Comparison of ENCODE assay signal across 23 mouse cellular contexts in genomic region chr11:116143468-116143867, GRCm38 (mm10). TPM values are rescaled to one million over a fixed set of nuclear protein-coding genes. Genes with fewer than 3 reads are reported as not detected.
A peak's percentile ranks its signal among the peaks of the same experiment; 100 is the strongest.
DNase-seq lines count a peak whose midpoint lies in the region; ATAC-seq and TF ChIP-seq lines count a peak whose summit lies in the region.
"Had no signal": no experiment of that assay in that cellular context is flagged by ENCODE, and none has a peak within 500 bp of the region (broad histone marks: within the 10 kb centered on the region; RNA-seq: fewer than 3 reads in every experiment).

No protein-coding gene starts in this region.

- no peaks in the 10 kb centered on the region for H3K27me3 ChIP-seq in ES-Bruce4 (ENCODE audit: control insufficient read depth, insufficient read depth, low read length, poor library complexity, severe bottlenecking)
- no peaks in the 10 kb centered on the region for H3K27me3 ChIP-seq in erythroblast, embryonic 14.5 days (ENCODE audit: control insufficient read depth)
- no peaks in the 10 kb centered on the region for H3K27me3 ChIP-seq in liver, embryonic 12.5 days (replicated peaks)
- no peaks in the 10 kb centered on the region for H3K27me3 ChIP-seq in liver, embryonic 16.5 days (ENCODE audit: control insufficient read depth, insufficient read depth, low read depth, low read length)
- H3K27me3 ChIP-seq in midbrain, embryonic 13.5 days = no peaks in the 10 kb centered on the region
- H3K27me3 ChIP-seq: CH12.LX; embryonic facial prominence, embryonic 13.5 days; forebrain, embryonic 15.5 days; heart, embryonic 12.5 days; hindbrain, embryonic 12.5 days; Patski had no signal

- H3K4me1 ChIP-seq in ES-Bruce4 (ENCODE audit: control insufficient read depth, insufficient read depth, low read length) = peaks cover 5% of the 10 kb centered on the region
- peaks cover 66% of the 10 kb centered on the region for H3K4me1 ChIP-seq in erythroblast, embryonic 14.5 days (ENCODE audit: control insufficient read depth)
- H3K4me1 ChIP-seq in liver, embryonic 12.5 days = peaks cover 42% of the 10 kb centered on the region
- H3K4me1 ChIP-seq in liver, embryonic 16.5 days (ENCODE audit: control insufficient read depth, low read depth, low read length) = peaks cover 33% of the 10 kb centered on the region
- H3K4me1 ChIP-seq in midbrain, embryonic 13.5 days (replicated peaks) = peaks cover 5% of the 10 kb centered on the region; the same call in 1 of the 2 replicates
- H3K4me1 ChIP-seq: hindbrain, embryonic 12.5 days had no signal

- 63% methylated on average over 3 of the region's 3 CpGs for WGBS in liver, embryonic 12.5 days (ENCODE audit: insufficient replicate concordance)
- 62% methylated on average over 3 of the region's 3 CpGs for WGBS in liver, embryonic 16.5 days (ENCODE audit: insufficient replicate concordance)
- WGBS in midbrain, embryonic 13.5 days = 91% methylated on average over 3 of the region's 3 CpGs

- no peak for TF ChIP-seq CTCF in ES-Bruce4 (IDR thresholded peaks at IDR 0.05; ENCODE audit: low read depth, low read length)

- H3K4me3 ChIP-seq in ES-Bruce4 (ENCODE audit: low read depth, low read length) = no peak overlapping the region
- peak overlapping the region; percentile 15 for H3K4me3 ChIP-seq in erythroblast, embryonic 14.5 days (replicated peaks)
- H3K4me3 ChIP-seq in liver, embryonic 12.5 days = no peak overlapping the region
- H3K4me3 ChIP-seq in liver, embryonic 16.5 days (ENCODE audit: low read depth, low read length) = no peak overlapping the region
- no peak overlapping the region for H3K4me3 ChIP-seq in midbrain, embryonic 13.5 days (replicated peaks)
- H3K4me3 ChIP-seq: embryonic facial prominence, embryonic 13.5 days; forebrain, embryonic 15.5 days; heart, embryonic 12.5 days; hindbrain, embryonic 12.5 days had no signal

- no peak for TF ChIP-seq EP300 in ES-Bruce4 (IDR thresholded peaks at IDR 0.05; ENCODE audit: insufficient read depth, low read depth, low read length)

- no peak for TF ChIP-seq POLR2A in ES-Bruce4 (IDR thresholded peaks at IDR 0.05; ENCODE audit: insufficient read depth, low read length)

- peak overlapping the region; percentile 41 for H3K4me2 ChIP-seq in liver, embryonic 12.5 days
- H3K4me2 ChIP-seq in liver, embryonic 16.5 days (ENCODE audit: low read depth, low read length) = peak overlapping the region; percentile 6; the same call in 1 of the 2 replicates
- H3K4me2 ChIP-seq in midbrain, embryonic 13.5 days (replicated peaks) = no peak overlapping the region
- H3K4me2 ChIP-seq: embryonic facial prominence, embryonic 13.5 days; forebrain, embryonic 15.5 days; heart, embryonic 12.5 days; hindbrain, embryonic 12.5 days had no signal

- peak; percentile 40 for ATAC-seq in liver, embryonic 12.5 days
- ATAC-seq in liver, embryonic 16.5 days (ENCODE audit: low read depth) = peak; percentile 8; the same call in 1 of the 2 replicates
- no peak for ATAC-seq in midbrain, embryonic 13.5 days
- ATAC-seq: activated CD4-positive, CD25-positive, alpha-beta regulatory T cell, adult 4 months; forebrain, embryonic 15.5 days; hindbrain, embryonic 16.5 days; inflammation-experienced regulatory T-cells, adult 6 months; Patski had no signal

- no peaks in the 10 kb centered on the region for H3K9me3 ChIP-seq in ES-Bruce4 (replicated peaks; ENCODE audit: control insufficient read depth, insufficient read depth, low read length, poor library complexity, severe bottlenecking)
- H3K9me3 ChIP-seq in erythroblast, embryonic 14.5 days (ENCODE audit: control insufficient read depth, low read length) = no peaks in the 10 kb centered on the region
- H3K9me3 ChIP-seq in liver, embryonic 12.5 days (replicated peaks) = no peaks in the 10 kb centered on the region
- H3K9me3 ChIP-seq in liver, embryonic 16.5 days (replicated peaks; ENCODE audit: control insufficient read depth, low read length) = no peaks in the 10 kb centered on the region
- no peaks in the 10 kb centered on the region for H3K9me3 ChIP-seq in midbrain, embryonic 13.5 days
- H3K9me3 ChIP-seq: embryonic facial prominence, embryonic 13.5 days; forebrain, embryonic 15.5 days; G1E; heart, embryonic 12.5 days; hindbrain, embryonic 12.5 days had no signal

- H3K36me3 ChIP-seq in ES-Bruce4 (ENCODE audit: control insufficient read depth, insufficient read depth, low read length, poor library complexity, severe bottlenecking) = no peaks in the 10 kb centered on the region
- H3K36me3 ChIP-seq in erythroblast, embryonic 14.5 days (ENCODE audit: control insufficient read depth) = peaks cover 70% of the 10 kb centered on the region
- H3K36me3 ChIP-seq in liver, embryonic 12.5 days = peaks cover 56% of the 10 kb centered on the region
- H3K36me3 ChIP-seq in liver, embryonic 16.5 days (ENCODE audit: control insufficient read depth, insufficient read depth) = no peaks in the 10 kb centered on the region; the same call in none of the 2 replicates
- peaks cover 68% of the 10 kb centered on the region for H3K36me3 ChIP-seq in midbrain, embryonic 13.5 days

- H3K9ac ChIP-seq in ES-Bruce4 (ENCODE audit: low read depth, poor library complexity, severe bottlenecking) = no peak overlapping the region; the same call in 1 of the 2 replicates
- peak overlapping the region; percentile 45; the same call in 1 of the 2 replicates for H3K9ac ChIP-seq in liver, embryonic 12.5 days
- peak overlapping the region; percentile 19; the same call in 1 of the 2 replicates for H3K9ac ChIP-seq in liver, embryonic 16.5 days (ENCODE audit: low read depth, low read length)
- no peak overlapping the region for H3K9ac ChIP-seq in midbrain, embryonic 13.5 days (replicated peaks)
- H3K9ac ChIP-seq: embryonic facial prominence, embryonic 13.5 days; forebrain, embryonic 15.5 days; heart, embryonic 12.5 days had no signal

- peak overlapping the region; percentile 96 for H3K27ac ChIP-seq in ES-Bruce4 (ENCODE audit: insufficient read depth, low read length)
- H3K27ac ChIP-seq in liver, embryonic 12.5 days = peak overlapping the region; percentile 83
- H3K27ac ChIP-seq in liver, embryonic 16.5 days (ENCODE audit: low read length) = peak overlapping the region; percentile 50
- H3K27ac ChIP-seq in midbrain, embryonic 13.5 days = no peak overlapping the region
- H3K27ac ChIP-seq: embryonic facial prominence, embryonic 13.5 days; forebrain, embryonic 15.5 days; hindbrain, embryonic 12.5 days had no signal

- no peak for DNase-seq in frontal cortex, postnatal 36 days (ENCODE audit: low spot score in 2 of 2)
- no peak for DNase-seq in MN1 (ENCODE audit: low spot score)
- DNase-seq: adrenal gland, postnatal 25 days; cerebellum, adult 8-10 months; cerebellum, postnatal 14 days; gastrocnemius, postnatal 25 days; heart, postnatal 36 days; kidney, adult 11 months had no signal

RNA-seq across cellular contexts. Expression of gene Mrpl38, which starts 4.8 kb away (rescaled TPM):
- polyA plus RNA-seq in ES-Bruce4 (2011; ENCODE audit: insufficient read depth, insufficient read length, low read depth, missing spikeins) = 69.3 and 71.6 TPM in 2 replicates
- polyA plus RNA-seq in erythroblast, embryonic 14.5 days (2012) = 7.7 and 8.4 TPM in 2 replicates
- polyA plus RNA-seq in liver, embryonic 12.5 days (2016; fragmentation: Nextera tagmentation; extraction: Ambion mirVana) = 76.7 and 81.5 TPM in 2 replicates
- polyA plus RNA-seq in liver, embryonic 16.5 days (2015; fragmentation: Nextera tagmentation; extraction: Ambion mirVana) = 44.4 and 44.7 TPM in 2 replicates
- polyA plus RNA-seq in midbrain, embryonic 13.5 days (2015; fragmentation: Nextera tagmentation; extraction: Ambion mirVana) = 76.2 and 78.3 TPM in 2 replicates

RNA-seq across cellular contexts. Expression of gene Trim65, which starts 12.5 kb away (rescaled TPM):
- polyA plus RNA-seq in ES-Bruce4 (2011; ENCODE audit: insufficient read depth, insufficient read length, low read depth, missing spikeins) = 0.78 and 1.2 TPM in 2 replicates
- polyA plus RNA-seq in erythroblast, embryonic 14.5 days (2012) = 0.04 and 0.08 TPM in 2 replicates
- 1.7 and 2.0 TPM in 2 replicates for polyA plus RNA-seq in liver, embryonic 12.5 days (2016; fragmentation: Nextera tagmentation; extraction: Ambion mirVana)
- polyA plus RNA-seq in liver, embryonic 16.5 days (2015; fragmentation: Nextera tagmentation; extraction: Ambion mirVana) = 1.2 and 1.5 TPM in 2 replicates
- polyA plus RNA-seq in midbrain, embryonic 13.5 days (2015; fragmentation: Nextera tagmentation; extraction: Ambion mirVana) = 1.3 and 1.8 TPM in 2 replicates
- polyA plus RNA-seq: G1E had no signal

RNA-seq across cellular contexts. Expression of gene Trim47, which starts 16.5 kb away (rescaled TPM):
- 3.9 and 7.1 TPM in 2 replicates for polyA plus RNA-seq in ES-Bruce4 (2011; ENCODE audit: insufficient read depth, insufficient read length, low read depth, missing spikeins)
- 0.10 and 0.17 TPM in 2 replicates for polyA plus RNA-seq in erythroblast, embryonic 14.5 days (2012)
- 6.2 TPM in 2 replicates for polyA plus RNA-seq in liver, embryonic 12.5 days (2016; fragmentation: Nextera tagmentation; extraction: Ambion mirVana)
- 5.1 and 6.2 TPM in 2 replicates for polyA plus RNA-seq in liver, embryonic 16.5 days (2015; fragmentation: Nextera tagmentation; extraction: Ambion mirVana)
- 2.0 and 3.4 TPM in 2 replicates for polyA plus RNA-seq in midbrain, embryonic 13.5 days (2015; fragmentation: Nextera tagmentation; extraction: Ambion mirVana)
- polyA plus RNA-seq: activated CD4-positive, CD25-positive, alpha-beta regulatory T cell, adult 4 months; G1E had no signal

RNA-seq across cellular contexts. Expression of gene Fbf1, which starts 24.5 kb away (rescaled TPM):
- 26.2 and 29.5 TPM in 2 replicates for polyA plus RNA-seq in ES-Bruce4 (2011; ENCODE audit: insufficient read depth, insufficient read length, low read depth, missing spikeins)
- polyA plus RNA-seq in erythroblast, embryonic 14.5 days (2012) = 1.1 and 1.3 TPM in 2 replicates
- 14.3 and 15.0 TPM in 2 replicates for polyA plus RNA-seq in liver, embryonic 12.5 days (2016; fragmentation: Nextera tagmentation; extraction: Ambion mirVana)
- polyA plus RNA-seq in liver, embryonic 16.5 days (2015; fragmentation: Nextera tagmentation; extraction: Ambion mirVana) = 5.7 and 6.6 TPM in 2 replicates
- polyA plus RNA-seq in midbrain, embryonic 13.5 days (2015; fragmentation: Nextera tagmentation; extraction: Ambion mirVana) = 69.1 and 76.5 TPM in 2 replicates

RNA-seq across cellular contexts. Expression of gene Ten1, which starts 55.2 kb away (rescaled TPM):
- 14.5 and 16.5 TPM in 2 replicates for polyA plus RNA-seq in ES-Bruce4 (2011; ENCODE audit: insufficient read depth, insufficient read length, low read depth, missing spikeins)
- 7.6 and 10.2 TPM in 2 replicates for polyA plus RNA-seq in erythroblast, embryonic 14.5 days (2012)
- 43.4 and 44.0 TPM in 2 replicates for polyA plus RNA-seq in liver, embryonic 12.5 days (2016; fragmentation: Nextera tagmentation; extraction: Ambion mirVana)
- 23.1 and 24.9 TPM in 2 replicates for polyA plus RNA-seq in liver, embryonic 16.5 days (2015; fragmentation: Nextera tagmentation; extraction: Ambion mirVana)
- polyA plus RNA-seq in midbrain, embryonic 13.5 days (2015; fragmentation: Nextera tagmentation; extraction: Ambion mirVana) = 78.4 and 88.2 TPM in 2 replicates

Comparison
In these comparisons a context has a peak if more than half of its experiments do, and no peak if none do; other contexts are left out.
1. H3K9ac ChIP-seq: peak in liver, embryonic 12.5 days (single experiment) and liver, embryonic 16.5 days (single experiment); none in ES-Bruce4 (single experiment) and midbrain, embryonic 13.5 days (single experiment).